Mouse (Mus musculus) embryonic facial prominence, embryonic 10.5 days (tissue): ENCODE data around the gene Macrod2. TPM values are rescaled to one million over a fixed set of nuclear protein-coding genes. Genes with fewer than 3 reads are reported as not detected.

ENCODE experiments used
- DNase-seq: peaks from one replicate; pipeline ENCODE4 v3.0.0-alpha.2; 2017; ENCODE audit warnings: low spot score
- H3K27ac ChIP-seq: fragments of 300-500 bp; sonication (generic); replicated peaks from 2 replicates; pipeline ENCODE4 v1.5.1; 2016; ENCODE audit warnings: mild to moderate bottlenecking
- H3K27me3 ChIP-seq: fragments of 300-500 bp; sonication (generic); replicated peaks from 2 replicates; pipeline ENCODE4 v1.6.1; 2016; ENCODE audit warnings: low read depth, mild to moderate bottlenecking; ENCODE audit not compliant: poor library complexity, severe bottlenecking
- H3K36me3 ChIP-seq: fragments of 300-500 bp; sonication (generic); replicated peaks from 2 replicates; pipeline ENCODE4 v1.6.1; 2016; ENCODE audit warnings: mild to moderate bottlenecking, moderate library complexity
- H3K4me1 ChIP-seq: fragments of 300-500 bp; sonication (generic); 2 replicates; pipeline ENCODE4 v1.6.1; 2016
- H3K4me3 ChIP-seq: fragments of 300-500 bp; sonication (generic); 2 replicates; pipeline ENCODE4 v1.5.1; 2016; ENCODE audit warnings: mild to moderate bottlenecking, moderate library complexity
- H3K9me3 ChIP-seq: fragments of 300-500 bp; sonication (generic); 2 replicates; pipeline ENCODE4 v1.6.1; 2016; ENCODE audit warnings: mild to moderate bottlenecking
- WGBS: fragments of 180-500 bp; shearing (Covaris S2); methylation state at CpG from one replicate; pipeline ENCODE4 v1.1.7; 2016; 5-methylcytosine and 5-hydroxymethylcytosine counted together
- polyA plus RNA-seq: library from polyadenylated mRNA; unstranded; fragments of >200 nt; fragmentation: Nextera tagmentation; extraction: Ambion mirVana; gene quantifications from 2 replicates; pipeline ENCODE4 v1.2.1, GENCODE M21; 2016

Macrod2 gene
- polyA plus RNA-seq, 1 experiment from 2014 or later = 25.8 TPM

- H3K4me1 ChIP-seq = peaks cover 4% of the 10 kb centered on the region; the same call in 1 of the 2 replicates
- DNase-seq = no peak
- H3K27ac ChIP-seq = no peak overlapping the region
- H3K4me3 ChIP-seq = no peak overlapping the region
- no peaks in the 10 kb centered on the region for H3K36me3 ChIP-seq
- H3K9me3 ChIP-seq = no peaks in the 10 kb centered on the region
- H3K27me3 ChIP-seq = no peaks in the 10 kb centered on the region
Observed at GRCm38 (mm10) chr2:141578206-141578605, 1183.1 kb downstream of the Macrod2 start.

- H3K27ac ChIP-seq = no peak overlapping the region
- no peaks in the 10 kb centered on the region for H3K36me3 ChIP-seq
- WGBS = 90% methylated on average over 3 of the region's 3 CpGs
- H3K27me3 ChIP-seq = no peaks in the 10 kb centered on the region
- H3K4me3 ChIP-seq = no peak overlapping the region
- H3K9me3 ChIP-seq = no peaks in the 10 kb centered on the region
- DNase-seq = no peak
- no peaks in the 10 kb centered on the region; the same call in 1 of the 2 replicates for H3K4me1 ChIP-seq
Observed at GRCm38 (mm10) chr2:141582431-141582830, 1187.3 kb downstream of the Macrod2 start.

- peak overlapping the region; percentile 48; the same call in 1 of the 2 replicates for H3K27ac ChIP-seq
- DNase-seq = no peak
Observed at GRCm38 (mm10) chr2:141582933-141583332, 1187.8 kb downstream of the Macrod2 start.

GRCm38 (mm10) chr2:141587290-141587689 lies 1192.2 kb downstream of the Macrod2 start:
- no peak for DNase-seq
- Histone ChIP-seq H3K27ac (no peak overlapping the region; the same call in 1 of the 2 replicates), H3K36me3 (no peaks in the 10 kb centered on the region), H3K9me3 (no peaks in the 10 kb centered on the region), H3K4me3 (no peak overlapping the region), H3K27me3 (no peaks in the 10 kb centered on the region), H3K4me1 (peaks cover 10% of the 10 kb centered on the region; the same call in 1 of the 2 replicates)
- 80% methylated on average over 2 of the region's 2 CpGs for WGBS

More at GRCm38 (mm10) chr2:141582933-141583332, 1187.8 kb downstream of the Macrod2 start:
- Histone ChIP-seq H3K36me3 (no peaks in the 10 kb centered on the region), H3K9me3 (no peaks in the 10 kb centered on the region), H3K4me1 (no peaks in the 10 kb centered on the region; the same call in 1 of the 2 replicates), H3K4me3 (no peak overlapping the region), H3K27me3 (no peaks in the 10 kb centered on the region)
- 32% methylated on average over 4 of the region's 4 CpGs for WGBS

- Histone ChIP-seq H3K27me3 (no peaks in the 10 kb centered on the region), H3K27ac (peak overlapping the region; percentile 60), H3K9me3 (no peaks in the 10 kb centered on the region), H3K36me3 (no peaks in the 10 kb centered on the region), H3K4me3 (no peak overlapping the region), H3K4me1 (peaks cover 12% of the 10 kb centered on the region; the same call in 1 of the 2 replicates)
- WGBS = 33% methylated on average over 4 of the region's 4 CpGs
- peak; percentile 49 for DNase-seq
Observed at GRCm38 (mm10) chr2:141591326-141591725, 1196.2 kb downstream of the Macrod2 start.

GRCm38 (mm10) chr2:141594811-141595210 lies 1199.7 kb downstream of the Macrod2 start:
- no peaks in the 10 kb centered on the region for H3K27me3 ChIP-seq
- 85% methylated on average over 4 of the region's 4 CpGs for WGBS
- no peak overlapping the region for H3K4me3 ChIP-seq
- DNase-seq = no peak
- H3K9me3 ChIP-seq = no peaks in the 10 kb centered on the region
- H3K36me3 ChIP-seq = no peaks in the 10 kb centered on the region
- no peak overlapping the region for H3K27ac ChIP-seq
- peaks cover 12% of the 10 kb centered on the region; the same call in 1 of the 2 replicates for H3K4me1 ChIP-seq

GRCm38 (mm10) chr2:141617721-141618120 lies 1222.6 kb downstream of the Macrod2 start:
- Histone ChIP-seq H3K27ac (no peak overlapping the region), H3K36me3 (no peaks in the 10 kb centered on the region), H3K4me3 (no peak overlapping the region), H3K27me3 (no peaks in the 10 kb centered on the region), H3K9me3 (no peaks in the 10 kb centered on the region), H3K4me1 (no peaks in the 10 kb centered on the region)
- no peak for DNase-seq
- WGBS = 87% methylated on average over 2 of the region's 2 CpGs

- Histone ChIP-seq H3K27me3 (no peaks in the 10 kb centered on the region), H3K27ac (no peak overlapping the region), H3K4me3 (no peak overlapping the region), H3K9me3 (no peaks in the 10 kb centered on the region), H3K4me1 (no peaks in the 10 kb centered on the region), H3K36me3 (no peaks in the 10 kb centered on the region)
- WGBS = 86% methylated on average over 5 of the region's 5 CpGs
- DNase-seq = no peak
Observed at GRCm38 (mm10) chr2:141618257-141618656, 1223.1 kb downstream of the Macrod2 start.

GRCm38 (mm10) chr2:141664051-141664450 lies 1268.9 kb downstream of the Macrod2 start:
- no peaks in the 10 kb centered on the region for H3K36me3 ChIP-seq
- no peak overlapping the region for H3K27ac ChIP-seq
- H3K4me3 ChIP-seq = no peak overlapping the region
- H3K4me1 ChIP-seq = peaks cover 13% of the 10 kb centered on the region
- H3K9me3 ChIP-seq = no peaks in the 10 kb centered on the region
- no peaks in the 10 kb centered on the region for H3K27me3 ChIP-seq
- DNase-seq = no peak

GRCm38 (mm10) chr2:141672814-141673213 lies 1277.7 kb downstream of the Macrod2 start:
- Histone ChIP-seq H3K4me1 (peaks cover 4% of the 10 kb centered on the region; the same call in 1 of the 2 replicates), H3K27me3 (no peaks in the 10 kb centered on the region), H3K27ac (no peak overlapping the region), H3K9me3 (no peaks in the 10 kb centered on the region), H3K36me3 (no peaks in the 10 kb centered on the region), H3K4me3 (no peak overlapping the region)
- DNase-seq = no peak
- WGBS = 84% methylated on average over 3 of the region's 3 CpGs

- Histone ChIP-seq H3K4me1 (no peaks in the 10 kb centered on the region), H3K27ac (no peak overlapping the region), H3K9me3 (no peaks in the 10 kb centered on the region), H3K4me3 (no peak overlapping the region), H3K36me3 (no peaks in the 10 kb centered on the region), H3K27me3 (no peaks in the 10 kb centered on the region)
- DNase-seq = no peak
- 83% methylated on average over 8 of the region's 8 CpGs for WGBS
Observed at GRCm38 (mm10) chr2:141673405-141673804, 1278.3 kb downstream of the Macrod2 start.

- no peak for DNase-seq
- Histone ChIP-seq H3K4me3 (no peak overlapping the region), H3K27me3 (no peaks in the 10 kb centered on the region), H3K4me1 (no peaks in the 10 kb centered on the region), H3K36me3 (no peaks in the 10 kb centered on the region), H3K27ac (no peak overlapping the region), H3K9me3 (no peaks in the 10 kb centered on the region)
- WGBS = 71% methylated on average over 3 of the region's 3 CpGs
Observed at GRCm38 (mm10) chr2:141697541-141697940, 1302.4 kb downstream of the Macrod2 start.

- H3K27me3 ChIP-seq = no peaks in the 10 kb centered on the region
- H3K4me1 ChIP-seq = no peaks in the 10 kb centered on the region
- no peak for DNase-seq
- H3K36me3 ChIP-seq = no peaks in the 10 kb centered on the region
- H3K4me3 ChIP-seq = no peak overlapping the region
- WGBS = 82% methylated on average over 4 of the region's 4 CpGs
- no peaks in the 10 kb centered on the region for H3K9me3 ChIP-seq
- H3K27ac ChIP-seq = no peak overlapping the region
Observed at GRCm38 (mm10) chr2:141698320-141698719, 1303.2 kb downstream of the Macrod2 start.
